Mouse (Mus musculus): ENCODE measurements at regions not wholly inside any gene's neighbourhood (a gene's known extent, or its start where the extent isn't known, plus 50 kb on each side); places are given as distances from the start of the nearest gene placed in this dataset.

GRCm38 (mm10) chr13:59393231-59393938 is 191.6 kb downstream of the Agtpbp1 start:
- no peak for TF ChIP-seq GATA1 (IDR thresholded peaks at IDR 0.05; ENCODE audit: borderline replicate concordance, low read length)
- TF ChIP-seq FLI1 (IDR thresholded peaks at IDR 0.05; ENCODE audit: low read length), result no peak

Measured in megakaryocyte, embryonic 14.5 days (primary cell).